Mouse (Mus musculus): Measurements from ENCODE around the gene Rhoj. TPM values are rescaled to one million over a fixed set of nuclear protein-coding genes. Genes with fewer than 3 reads are reported as not detected.
A peak's percentile ranks its signal among the peaks of the same experiment; 100 is the strongest.

Gene Rhoj
- polyA plus RNA-seq, 1 experiment from 2014 or later: 85.4 TPM

GRCm38 (mm10) chr12:75292939-75293338, 15.2 kb upstream of the Rhoj start:
- 79% methylated on average over 6 of the region's 6 CpGs for WGBS
- Histone ChIP-seq H3K4me2 (ENCODE audit: low read depth, low read length) (no peak overlapping the region), H3K9ac (ENCODE audit: low read depth, low read length) (no peak overlapping the region), H3K9me3 (ENCODE audit: control insufficient read depth, low read length) (no peaks in the 10 kb centered on the region), H3K27me3 (replicated peaks; ENCODE audit: control insufficient read depth, insufficient read depth, low read length) (no peaks in the 10 kb centered on the region), H3K27ac (replicated peaks; ENCODE audit: low read depth, low read length) (no peak overlapping the region), H3K36me3 (ENCODE audit: control insufficient read depth, insufficient read depth, low read length) (no peaks in the 10 kb centered on the region), H3K4me1 (ENCODE audit: control insufficient read depth, insufficient read depth, low read length) (no peaks in the 10 kb centered on the region), H3K4me3 (ENCODE audit: low read depth, low read length) (no peak overlapping the region)
- DNase-seq (ENCODE audit: low spot score) (no peak), ATAC-seq (ENCODE audit: low read depth) (no peak)

DNA sequence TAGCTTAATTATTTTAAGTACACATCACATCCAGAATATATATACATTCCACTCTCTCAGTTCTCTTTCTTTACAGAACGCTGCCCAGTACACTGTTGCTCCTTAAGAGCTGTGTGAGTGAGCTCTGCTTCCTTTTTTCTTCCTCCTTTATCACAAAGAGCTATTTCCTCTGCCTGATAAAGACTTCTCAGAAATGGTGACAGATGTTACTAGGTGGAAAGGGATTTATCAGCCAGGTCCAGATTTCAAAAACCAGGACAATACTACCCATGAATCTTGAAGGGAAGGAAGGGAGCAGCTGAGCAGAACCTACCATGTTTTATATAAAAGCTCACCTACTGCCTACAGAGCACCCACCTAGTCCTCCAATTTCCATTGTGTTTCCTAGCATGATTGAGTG, 8.3 kb upstream of the Rhoj start:
- no peaks in the 10 kb centered on the region for H3K9me3 ChIP-seq (ENCODE audit: control insufficient read depth, low read length)
- H3K36me3 ChIP-seq (ENCODE audit: control insufficient read depth, insufficient read depth, low read length): no peaks in the 10 kb centered on the region
- H3K4me1 ChIP-seq (ENCODE audit: control insufficient read depth, insufficient read depth, low read length): no peaks in the 10 kb centered on the region
- H3K4me3 ChIP-seq (ENCODE audit: low read depth, low read length): no peak overlapping the region
- DNase-seq (ENCODE audit: low spot score): no peak
- no peak overlapping the region for H3K9ac ChIP-seq (ENCODE audit: low read depth, low read length)
- H3K4me2 ChIP-seq (ENCODE audit: low read depth, low read length): no peak overlapping the region
- no peak overlapping the region for H3K27ac ChIP-seq (replicated peaks; ENCODE audit: low read depth, low read length)
- 54% methylated on average over 1 of the region's 1 CpGs for WGBS
- H3K27me3 ChIP-seq (replicated peaks; ENCODE audit: control insufficient read depth, insufficient read depth, low read length): no peaks in the 10 kb centered on the region
- ATAC-seq (ENCODE audit: low read depth): no peak

GRCm38 (mm10) chr12:75304132-75304531, 4.0 kb upstream of the Rhoj start:
- WGBS: 89% methylated on average over 6 of the region's 6 CpGs

DNA sequence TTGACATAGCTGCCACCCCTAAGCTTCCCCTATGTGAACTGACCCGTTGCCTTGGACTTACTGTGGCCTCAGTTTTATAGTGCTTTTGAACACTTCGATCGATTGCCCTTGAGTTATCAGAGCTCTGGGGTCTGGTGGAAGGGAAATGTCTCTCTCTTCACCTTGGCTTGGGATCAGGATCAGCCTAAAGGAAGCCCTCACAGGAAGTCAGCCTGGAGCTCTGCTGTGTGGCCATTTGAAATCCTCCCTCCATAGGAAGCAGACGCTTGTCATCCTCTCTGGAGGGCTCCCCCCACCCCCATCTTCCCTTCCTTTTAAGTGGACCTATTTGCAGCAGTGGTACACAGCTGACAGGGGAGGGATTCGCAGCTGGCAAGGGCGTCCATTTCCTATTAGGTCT, 1.6 kb downstream of the Rhoj start:
- no peaks in the 10 kb centered on the region for H3K9me3 ChIP-seq (ENCODE audit: control insufficient read depth, low read length)
- peak overlapping the region; percentile 77; the same call in 1 of the 2 replicates for H3K9ac ChIP-seq (ENCODE audit: low read depth, low read length)
- 34% methylated on average over 6 of the region's 6 CpGs for WGBS
- no peaks in the 10 kb centered on the region for H3K27me3 ChIP-seq (replicated peaks; ENCODE audit: control insufficient read depth, insufficient read depth, low read length)
- no peaks in the 10 kb centered on the region for H3K36me3 ChIP-seq (ENCODE audit: control insufficient read depth, insufficient read depth, low read length)
- H3K4me3 ChIP-seq (ENCODE audit: low read depth, low read length): peak overlapping the region; percentile 61
- H3K4me2 ChIP-seq (ENCODE audit: low read depth, low read length): peak overlapping the region; percentile 80
- DNase-seq (ENCODE audit: low spot score) (peak; percentile 57), ATAC-seq (ENCODE audit: low read depth) (no peak)
- H3K27ac ChIP-seq (replicated peaks; ENCODE audit: low read depth, low read length): peak overlapping the region; percentile 96; the same call in 1 of the 2 replicates
- H3K4me1 ChIP-seq (ENCODE audit: control insufficient read depth, insufficient read depth, low read length): peaks cover 12% of the 10 kb centered on the region; the same call in 1 of the 2 replicates

More at GRCm38 (mm10) chr12:75304132-75304531, 4.0 kb upstream of the Rhoj start:
- H3K27me3 ChIP-seq (replicated peaks; ENCODE audit: control insufficient read depth, insufficient read depth, low read length): no peaks in the 10 kb centered on the region
- no peak overlapping the region for H3K4me3 ChIP-seq (ENCODE audit: low read depth, low read length)
- H3K36me3 ChIP-seq (ENCODE audit: control insufficient read depth, insufficient read depth, low read length): no peaks in the 10 kb centered on the region
- ATAC-seq (ENCODE audit: low read depth) (no peak), DNase-seq (ENCODE audit: low spot score) (no peak)
- no peak overlapping the region for H3K4me2 ChIP-seq (ENCODE audit: low read depth, low read length)
- H3K9me3 ChIP-seq (ENCODE audit: control insufficient read depth, low read length): no peaks in the 10 kb centered on the region
- no peak overlapping the region for H3K9ac ChIP-seq (ENCODE audit: low read depth, low read length)
- H3K4me1 ChIP-seq (ENCODE audit: control insufficient read depth, insufficient read depth, low read length): peaks cover 9% of the 10 kb centered on the region; the same call in 1 of the 2 replicates
- H3K27ac ChIP-seq (replicated peaks; ENCODE audit: low read depth, low read length): no peak overlapping the region

- H3K27ac ChIP-seq (replicated peaks; ENCODE audit: low read depth, low read length): no peak overlapping the region; the same call in 1 of the 2 replicates
- no peak for ATAC-seq (ENCODE audit: low read depth)
- no peaks in the 10 kb centered on the region for H3K36me3 ChIP-seq (ENCODE audit: control insufficient read depth, insufficient read depth, low read length)
- peaks cover 12% of the 10 kb centered on the region; the same call in 1 of the 2 replicates for H3K4me1 ChIP-seq (ENCODE audit: control insufficient read depth, insufficient read depth, low read length)
- no peaks in the 10 kb centered on the region for H3K27me3 ChIP-seq (replicated peaks; ENCODE audit: control insufficient read depth, insufficient read depth, low read length)
- no peak overlapping the region for H3K9ac ChIP-seq (ENCODE audit: low read depth, low read length)
- 50% methylated on average over 12 of the region's 12 CpGs for WGBS
- H3K4me2 ChIP-seq (ENCODE audit: low read depth, low read length): peak overlapping the region; percentile 80
- DNase-seq (ENCODE audit: low spot score): peak; percentile 51
- H3K9me3 ChIP-seq (ENCODE audit: control insufficient read depth, low read length): no peaks in the 10 kb centered on the region
- peak overlapping the region; percentile 61 for H3K4me3 ChIP-seq (ENCODE audit: low read depth, low read length)
Measured at GRCm38 (mm10) chr12:75310766-75311165, 2.6 kb downstream of the Rhoj start.

DNA sequence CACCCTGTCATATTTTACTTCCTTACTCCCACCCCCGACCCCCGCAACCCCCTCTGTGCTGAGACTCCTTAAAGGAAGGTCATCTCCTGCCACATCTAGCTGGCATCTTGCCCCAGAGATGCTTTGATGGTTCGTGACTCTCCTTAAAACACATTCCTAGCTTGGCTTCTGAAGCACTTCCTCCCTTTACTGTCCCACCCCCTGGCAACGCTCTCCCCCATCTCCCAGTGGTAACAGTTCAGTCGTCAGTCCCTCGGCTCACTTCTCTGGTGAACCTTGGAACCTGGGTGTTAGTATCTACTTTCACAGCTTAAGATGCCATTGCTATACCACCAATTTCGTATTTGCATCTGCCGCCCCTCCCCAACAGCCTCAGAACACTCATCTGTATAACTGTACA, 3.8 kb downstream of the Rhoj start:
- Histone ChIP-seq H3K9ac (ENCODE audit: low read depth, low read length) (no peak overlapping the region), H3K36me3 (ENCODE audit: control insufficient read depth, insufficient read depth, low read length) (no peaks in the 10 kb centered on the region), H3K4me2 (ENCODE audit: low read depth, low read length) (no peak overlapping the region), H3K4me3 (ENCODE audit: low read depth, low read length) (no peak overlapping the region), H3K27me3 (replicated peaks; ENCODE audit: control insufficient read depth, insufficient read depth, low read length) (no peaks in the 10 kb centered on the region), H3K9me3 (ENCODE audit: control insufficient read depth, low read length) (no peaks in the 10 kb centered on the region), H3K27ac (replicated peaks; ENCODE audit: low read depth, low read length) (no peak overlapping the region), H3K4me1 (ENCODE audit: control insufficient read depth, insufficient read depth, low read length) (peaks cover 12% of the 10 kb centered on the region; the same call in 1 of the 2 replicates)
- 81% methylated on average over 8 of the region's 8 CpGs for WGBS
- DNase-seq (ENCODE audit: low spot score) (no peak), ATAC-seq (ENCODE audit: low read depth) (no peak)

GRCm38 (mm10) chr12:75313992-75314391, 5.9 kb downstream of the Rhoj start:
- DNase-seq (ENCODE audit: low spot score): no peak
- WGBS: 76% methylated on average over 3 of the region's 3 CpGs
- H3K36me3 ChIP-seq (ENCODE audit: control insufficient read depth, insufficient read depth, low read length): no peaks in the 10 kb centered on the region
- H3K27ac ChIP-seq (replicated peaks; ENCODE audit: low read depth, low read length): no peak overlapping the region
- no peak overlapping the region for H3K4me2 ChIP-seq (ENCODE audit: low read depth, low read length)
- no peak overlapping the region for H3K9ac ChIP-seq (ENCODE audit: low read depth, low read length)
- no peaks in the 10 kb centered on the region for H3K9me3 ChIP-seq (ENCODE audit: control insufficient read depth, low read length)
- H3K27me3 ChIP-seq (replicated peaks; ENCODE audit: control insufficient read depth, insufficient read depth, low read length): no peaks in the 10 kb centered on the region
- no peak for ATAC-seq (ENCODE audit: low read depth)
- H3K4me1 ChIP-seq (ENCODE audit: control insufficient read depth, insufficient read depth, low read length): 0 out of 2 replicates have a peak, but pooled peaks cover 3% of the 10 kb centered on the region
- no peak overlapping the region for H3K4me3 ChIP-seq (ENCODE audit: low read depth, low read length)

GRCm38 (mm10) chr12:75315851-75316250, 7.7 kb downstream of the Rhoj start:
- H3K36me3 ChIP-seq (ENCODE audit: control insufficient read depth, insufficient read depth, low read length): no peaks in the 10 kb centered on the region
- ATAC-seq (ENCODE audit: low read depth) (no peak), DNase-seq (ENCODE audit: low spot score) (peak; percentile 14)
- no peaks in the 10 kb centered on the region for H3K4me1 ChIP-seq (ENCODE audit: control insufficient read depth, insufficient read depth, low read length)
- no peaks in the 10 kb centered on the region for H3K9me3 ChIP-seq (ENCODE audit: control insufficient read depth, low read length)
- no peak overlapping the region for H3K4me3 ChIP-seq (ENCODE audit: low read depth, low read length)
- WGBS: 73% methylated on average over 3 of the region's 3 CpGs
- no peak overlapping the region for H3K4me2 ChIP-seq (ENCODE audit: low read depth, low read length)
- H3K9ac ChIP-seq (ENCODE audit: low read depth, low read length): no peak overlapping the region
- no peaks in the 10 kb centered on the region for H3K27me3 ChIP-seq (replicated peaks; ENCODE audit: control insufficient read depth, insufficient read depth, low read length)
- no peak overlapping the region for H3K27ac ChIP-seq (replicated peaks; ENCODE audit: low read depth, low read length)

GRCm38 (mm10) chr12:75320441-75320925, 12.4 kb downstream of the Rhoj start:
- Histone ChIP-seq H3K4me1 (ENCODE audit: control insufficient read depth, insufficient read depth, low read length) (no peaks in the 10 kb centered on the region), H3K9ac (ENCODE audit: low read depth, low read length) (no peak overlapping the region), H3K4me2 (ENCODE audit: low read depth, low read length) (no peak overlapping the region), H3K36me3 (ENCODE audit: control insufficient read depth, insufficient read depth, low read length) (no peaks in the 10 kb centered on the region), H3K4me3 (ENCODE audit: low read depth, low read length) (no peak overlapping the region), H3K27me3 (replicated peaks; ENCODE audit: control insufficient read depth, insufficient read depth, low read length) (no peaks in the 10 kb centered on the region), H3K27ac (replicated peaks; ENCODE audit: low read depth, low read length) (no peak overlapping the region), H3K9me3 (ENCODE audit: control insufficient read depth, low read length) (peaks cover 5% of the 10 kb centered on the region; the same call in 1 of the 2 replicates)
- ATAC-seq (ENCODE audit: low read depth) (no peak), DNase-seq (ENCODE audit: low spot score) (no peak)
- 77% methylated on average over 12 of the region's 12 CpGs for WGBS
